Mouse (Mus musculus): ENCODE data around the gene Brdt. TPM values are rescaled to one million over a fixed set of nuclear protein-coding genes. Genes with fewer than 3 reads are reported as not detected.

Brdt gene
- total and polyA plus RNA-seq, 2 experiments from 2014 or later: 0.70 to 1.1 TPM

- TF ChIP-seq EP300 (IDR thresholded peaks at IDR 0.05; ENCODE audit: low read depth): no peak
- no peak for TF ChIP-seq CTCF (IDR thresholded peaks at IDR 0.05; ENCODE audit: low read depth)
- ATAC-seq (ENCODE audit: insufficient read depth, low read depth) (no peak), DNase-seq (ENCODE audit: low spot score) (no peak)
- Histone ChIP-seq H3K27ac (ENCODE audit: low read depth) (no peak overlapping the region), H3K9me3 (replicated peaks; ENCODE audit: control insufficient read depth, low read length) (no peaks in the 10 kb centered on the region), H3K9ac (replicated peaks; ENCODE audit: low read depth, low read length) (no peak overlapping the region), H3K27me3 (ENCODE audit: control insufficient read depth, insufficient read depth, low read length) (no peaks in the 10 kb centered on the region), H3K4me1 (ENCODE audit: control insufficient read depth, insufficient read depth) (no peaks in the 10 kb centered on the region), H3K4me2 (ENCODE audit: low read depth, low read length) (no peak overlapping the region), H3K36me3 (replicated peaks; ENCODE audit: control insufficient read depth, insufficient read depth, low read length) (no peaks in the 10 kb centered on the region), H3K4me3 (ENCODE audit: low read depth, low read length) (no peak overlapping the region)
- WGBS: 80% methylated on average over 2 of the region's 2 CpGs
Measured at GRCm38 (mm10) chr5:107389373-107389772, 58.4 kb downstream of the Brdt start.

- WGBS: 46% methylated on average over 2 of the region's 2 CpGs
- no peak overlapping the region for H3K27ac ChIP-seq (ENCODE audit: low read depth)
- no peaks in the 10 kb centered on the region for H3K9me3 ChIP-seq (replicated peaks; ENCODE audit: control insufficient read depth, low read length)
- no peak for TF ChIP-seq EP300 (IDR thresholded peaks at IDR 0.05; ENCODE audit: low read depth)
- TF ChIP-seq CTCF (IDR thresholded peaks at IDR 0.05; ENCODE audit: low read depth): no peak
- no peaks in the 10 kb centered on the region for H3K36me3 ChIP-seq (replicated peaks; ENCODE audit: control insufficient read depth, insufficient read depth, low read length)
- no peak for DNase-seq (ENCODE audit: low spot score)
- H3K4me2 ChIP-seq (ENCODE audit: low read depth, low read length): no peak overlapping the region
- H3K27me3 ChIP-seq (ENCODE audit: control insufficient read depth, insufficient read depth, low read length): no peaks in the 10 kb centered on the region
- H3K9ac ChIP-seq (replicated peaks; ENCODE audit: low read depth, low read length): no peak overlapping the region
- ATAC-seq (ENCODE audit: insufficient read depth, low read depth): no peak
- H3K4me3 ChIP-seq (ENCODE audit: low read depth, low read length): no peak overlapping the region
- no peaks in the 10 kb centered on the region for H3K4me1 ChIP-seq (ENCODE audit: control insufficient read depth, insufficient read depth)
Measured at GRCm38 (mm10) chr5:107394437-107394836, 63.5 kb downstream of the Brdt start.

- Histone ChIP-seq H3K27ac (ENCODE audit: low read depth) (no peak within 1 kb of the TSS), H3K4me1 (ENCODE audit: control insufficient read depth, insufficient read depth) (no peaks in the 10 kb centered on the region), H3K36me3 (replicated peaks; ENCODE audit: control insufficient read depth, insufficient read depth, low read length) (no peaks in the 10 kb centered on the region), H3K4me3 (ENCODE audit: low read depth, low read length) (peak within 1 kb of the TSS; percentile 50), H3K4me2 (ENCODE audit: low read depth, low read length) (peak within 1 kb of the TSS; percentile 87), H3K9me3 (replicated peaks; ENCODE audit: control insufficient read depth, low read length) (no peaks in the 10 kb centered on the region), H3K9ac (replicated peaks; ENCODE audit: low read depth, low read length) (peak within 1 kb of the TSS; percentile 47), H3K27me3 (ENCODE audit: control insufficient read depth, insufficient read depth, low read length) (peaks cover 29% of the 10 kb centered on the region)
- DNase-seq (ENCODE audit: low spot score) (no peak), ATAC-seq (ENCODE audit: insufficient read depth, low read depth) (no peak)
- WGBS: 35% methylated on average over 5 of the region's 5 CpGs
- no peak for TF ChIP-seq EP300 (IDR thresholded peaks at IDR 0.05; ENCODE audit: low read depth)
- no peak for TF ChIP-seq CTCF (IDR thresholded peaks at IDR 0.05; ENCODE audit: low read depth)
Measured at GRCm38 (mm10) chr5:107402436-107402835, 71.5 kb downstream of the Brdt start, which contains the start of gene Ephx4. Ephx4 (plus strand) TSS chr5:107402736.

- H3K4me3 ChIP-seq (ENCODE audit: low read depth, low read length): peak overlapping the region; percentile 50
- H3K9me3 ChIP-seq (replicated peaks; ENCODE audit: control insufficient read depth, low read length): no peaks in the 10 kb centered on the region
- WGBS: 1% methylated on average over 75 of the region's 80 CpGs
- no peaks in the 10 kb centered on the region for H3K4me1 ChIP-seq (ENCODE audit: control insufficient read depth, insufficient read depth)
- H3K36me3 ChIP-seq (replicated peaks; ENCODE audit: control insufficient read depth, insufficient read depth, low read length): no peaks in the 10 kb centered on the region
- no peak overlapping the region for H3K27ac ChIP-seq (ENCODE audit: low read depth)
- peak overlapping the region; percentile 87 for H3K4me2 ChIP-seq (ENCODE audit: low read depth, low read length)
- ATAC-seq (ENCODE audit: insufficient read depth, low read depth) (peak; percentile 57), DNase-seq (ENCODE audit: low spot score) (no peak)
- TF ChIP-seq EP300 (IDR thresholded peaks at IDR 0.05; ENCODE audit: low read depth) (no peak), CTCF (IDR thresholded peaks at IDR 0.05; ENCODE audit: low read depth) (no peak)
- H3K27me3 ChIP-seq (ENCODE audit: control insufficient read depth, insufficient read depth, low read length): peaks cover 29% of the 10 kb centered on the region
- peak overlapping the region; percentile 47 for H3K9ac ChIP-seq (replicated peaks; ENCODE audit: low read depth, low read length)
Measured at GRCm38 (mm10) chr5:107403011-107403946, 72.3 kb downstream of the Brdt start.

GRCm38 (mm10) chr5:107403947-107404684, 73.2 kb downstream of the Brdt start:
- Histone ChIP-seq H3K4me2 (ENCODE audit: low read depth, low read length) (peak overlapping the region; percentile 87), H3K4me3 (ENCODE audit: low read depth, low read length) (peak overlapping the region; percentile 50), H3K9ac (replicated peaks; ENCODE audit: low read depth, low read length) (no peak overlapping the region), H3K4me1 (ENCODE audit: control insufficient read depth, insufficient read depth) (no peaks in the 10 kb centered on the region), H3K36me3 (replicated peaks; ENCODE audit: control insufficient read depth, insufficient read depth, low read length) (no peaks in the 10 kb centered on the region), H3K27me3 (ENCODE audit: control insufficient read depth, insufficient read depth, low read length) (peaks cover 29% of the 10 kb centered on the region), H3K9me3 (replicated peaks; ENCODE audit: control insufficient read depth, low read length) (no peaks in the 10 kb centered on the region), H3K27ac (ENCODE audit: low read depth) (no peak overlapping the region)
- DNase-seq (ENCODE audit: low spot score) (no peak), ATAC-seq (ENCODE audit: insufficient read depth, low read depth) (no peak)
- no peak for TF ChIP-seq CTCF (IDR thresholded peaks at IDR 0.05; ENCODE audit: low read depth)
- no peak for TF ChIP-seq EP300 (IDR thresholded peaks at IDR 0.05; ENCODE audit: low read depth)
- 26% methylated on average over 12 of the region's 12 CpGs for WGBS

All from heart, postnatal 0 days (tissue).